Mouse (Mus musculus): ENCODE results near the gene Olfr1224-ps1.
"Not testable (repeated sequence)": the region's sequence is repeated elsewhere in the genome, so short reads cannot be mapped to it uniquely, and the experiment has no call there.

Olfr1224-ps1 gene

GRCm38 (mm10) chr2:89163991-89164390 is at the start of gene Olfr1224-ps1:
TSS of gene Olfr1224-ps1 (minus strand) at chr2:89164091.
- not testable (repeated sequence) for DNase-seq

GRCm38 (mm10) chr2:89199948-89200347 is 36.1 kb upstream of the Olfr1224-ps1 start, which contains the start of gene Olfr1226:
TSS of gene Olfr1226 (minus strand) at chr2:89200048.
- no peak for DNase-seq

GRCm38 (mm10) chr2:89196325-89196982 is 32.6 kb upstream of the Olfr1224-ps1 start:
- DNase-seq, result no peak

DNA sequence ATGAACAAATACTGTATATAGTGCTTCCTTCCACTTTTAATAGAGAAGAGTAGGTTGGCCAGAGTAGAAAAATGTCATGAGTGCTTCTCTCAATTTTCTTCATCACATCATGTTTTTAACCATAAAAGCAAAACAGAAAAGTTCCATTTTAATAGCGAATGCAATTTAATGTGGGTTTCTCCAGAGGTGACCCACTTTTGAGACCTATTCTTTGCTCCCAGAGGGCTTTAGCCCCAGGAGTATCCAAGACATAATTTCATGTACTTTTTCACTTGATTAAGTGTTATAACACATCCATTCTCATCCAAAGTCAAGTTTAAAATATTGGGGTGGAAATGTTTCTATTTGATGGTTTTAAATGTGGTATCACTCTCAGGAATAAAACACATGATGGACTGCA is 10.7 kb upstream of the Olfr1224-ps1 start, which contains the start of gene Olfr1225:
Gene Olfr1225, minus strand, starts transcription at position 101 of the 400 bp plus-strand sequence.
- no peak for DNase-seq

DNA sequence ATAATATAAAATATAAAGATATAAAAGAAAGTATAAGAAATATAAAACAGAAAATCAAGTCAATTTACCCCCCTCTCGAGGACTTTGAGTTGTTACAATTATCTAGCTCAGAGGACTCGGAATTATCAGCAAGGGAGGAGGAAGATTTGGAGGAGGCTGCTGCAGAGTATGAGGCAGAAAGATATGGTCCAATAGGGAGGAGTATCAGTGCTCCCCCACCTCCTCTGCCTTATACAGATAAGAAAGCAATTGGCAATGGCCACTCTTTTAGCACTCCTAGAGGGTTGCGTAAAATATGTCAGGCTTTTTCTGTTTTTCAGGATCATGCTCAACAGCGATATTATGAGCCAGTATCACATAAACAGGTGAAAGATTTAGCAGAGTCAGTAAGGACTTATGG is 820 bp upstream of the Olfr1224-ps1 start:
- DNase-seq, result not testable (repeated sequence)

DNA sequence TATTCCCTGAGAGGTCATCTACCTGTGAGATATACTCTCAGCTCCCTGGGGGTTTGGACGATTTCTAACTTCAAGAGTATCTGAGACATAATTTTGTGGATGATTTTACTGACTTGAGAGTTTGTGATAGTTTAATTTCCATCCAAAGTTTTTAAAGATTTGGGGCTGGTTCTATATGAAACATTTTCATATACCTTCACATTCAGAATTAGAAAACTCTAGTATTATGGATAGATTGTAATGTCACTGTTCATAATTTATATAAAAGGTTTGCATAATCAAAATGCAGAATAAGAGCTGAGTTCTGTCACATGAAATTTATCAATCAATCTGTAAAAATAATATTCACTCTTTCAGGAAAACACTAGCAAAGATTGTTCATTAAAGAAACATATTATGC is 12.4 kb downstream of the Olfr1224-ps1 start, which contains the start of gene Olfr1223:
Gene Olfr1223, minus strand, starts transcription at position 101 of the 400 bp plus-strand sequence.
- no peak for DNase-seq

DNA sequence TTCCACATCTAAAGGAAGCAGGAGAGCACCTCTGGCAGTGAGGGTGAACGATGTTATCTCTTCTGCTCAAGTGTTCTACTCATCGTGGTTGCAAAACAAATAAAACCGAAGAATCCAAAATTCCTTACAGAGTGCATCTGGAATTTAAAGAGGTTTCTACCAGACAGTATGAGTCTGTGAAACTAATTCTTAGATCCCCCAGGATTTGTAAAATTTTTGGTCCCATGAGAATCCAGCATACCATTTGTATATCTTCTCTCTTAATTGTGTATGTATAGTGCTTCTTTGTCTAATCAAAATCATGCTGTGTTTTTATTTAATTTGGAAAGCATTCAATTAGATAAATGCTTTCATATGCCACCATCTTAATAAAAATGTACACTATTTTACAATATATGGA is 30.9 kb downstream of the Olfr1224-ps1 start, which contains the start of gene Olfr1222:
Gene Olfr1222, minus strand, starts transcription at position 101 of the 400 bp plus-strand sequence.
- DNase-seq, result no peak

DNA sequence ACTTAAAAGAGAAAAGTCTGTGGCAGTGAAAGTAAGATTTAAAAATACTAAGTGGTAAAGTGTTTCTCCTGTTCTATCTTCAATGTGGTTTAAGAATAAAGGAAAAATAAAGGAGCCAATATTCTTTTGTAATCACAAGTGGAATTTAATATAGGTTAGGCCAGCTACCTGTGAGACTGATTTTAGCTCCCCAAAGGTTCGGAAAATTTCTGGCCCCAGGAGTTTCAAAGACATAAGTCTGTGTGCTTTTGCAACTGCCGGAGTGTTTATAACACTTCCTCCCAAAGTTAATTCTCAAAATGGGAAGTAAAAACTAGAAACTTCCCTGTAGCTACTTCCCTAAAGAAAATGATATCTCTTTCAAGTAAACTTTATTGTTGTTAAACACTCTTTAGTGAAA is 46.7 kb downstream of the Olfr1224-ps1 start, which contains the start of gene Olfr1221:
Gene Olfr1221, minus strand, starts transcription at position 101 of the 400 bp plus-strand sequence.
- no peak for DNase-seq

- DNase-seq, result no peak
Observed at GRCm38 (mm10) chr2:89106735-89107134, 57.2 kb downstream of the Olfr1224-ps1 start, which contains the start of gene Olfr1220. TSS of gene Olfr1220 (minus strand) at chr2:89106835.

- no peak for DNase-seq
Observed at GRCm38 (mm10) chr2:89105651-89106050, 58.2 kb downstream of the Olfr1224-ps1 start.

Data from thymus, postnatal 4 days (tissue).